Mouse (Mus musculus) cerebellum, adult 11-12 months (tissue): ENCODE measurements at regions not wholly inside any gene's neighbourhood (a gene's known extent, or its start where the extent isn't known, plus 50 kb on each side); places are given as distances from the start of the nearest gene placed in this dataset.

Source experiments
- DNase-seq: peaks from one replicate; pipeline ENCODE4 v3.0.0; 2022

DNA sequence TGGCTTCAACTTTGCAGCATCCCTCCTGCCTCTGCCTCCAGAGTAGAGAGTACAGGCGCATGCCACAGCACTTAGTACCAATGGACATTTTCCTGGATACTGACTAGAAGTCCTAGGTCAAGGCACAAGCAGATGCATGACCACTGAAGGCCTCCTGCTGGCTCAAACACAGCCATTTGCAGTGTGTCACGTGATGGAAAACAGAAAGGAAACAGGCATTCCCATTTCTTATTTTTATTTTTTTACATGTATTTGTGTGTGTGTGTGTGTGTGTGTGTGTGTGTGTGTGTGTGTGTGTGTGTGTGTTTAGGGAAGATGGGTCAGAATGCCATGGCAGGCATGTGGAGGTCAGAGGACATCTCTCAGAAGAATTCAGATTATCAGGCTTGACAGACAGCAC, 65.6 kb downstream of the Thap12 start:
- no peak for DNase-seq

DNA sequence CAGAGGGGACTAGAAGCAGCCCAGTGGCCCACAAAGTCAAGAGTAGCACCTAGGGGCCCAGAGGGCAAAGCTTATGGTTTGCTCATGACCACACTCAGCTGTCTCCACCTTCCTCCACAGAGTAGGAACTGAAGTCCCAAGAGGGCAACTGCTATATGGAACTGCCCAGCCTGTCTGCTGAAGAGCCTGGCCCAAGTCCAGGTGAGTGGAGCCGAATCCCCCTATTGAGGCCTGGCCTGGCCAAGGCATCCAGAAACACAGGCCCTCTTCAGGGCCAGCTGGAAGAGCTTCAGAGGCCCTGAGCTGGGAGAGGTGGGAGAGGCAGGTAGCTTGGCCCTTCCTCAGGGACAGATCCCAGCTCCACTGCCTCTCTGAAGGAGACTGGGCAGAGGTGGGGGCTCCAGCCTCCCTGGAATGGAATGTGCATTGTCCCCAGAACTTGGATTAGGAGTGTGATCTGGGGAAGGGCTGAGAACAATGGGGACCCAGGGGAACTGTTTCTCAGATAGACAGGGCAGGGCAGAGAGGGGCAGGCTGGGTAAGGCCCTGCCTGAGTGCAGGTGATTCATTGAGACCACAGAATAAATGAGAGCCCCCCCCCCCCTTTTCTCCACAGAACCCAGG, 65.7 kb upstream of the Wnt11 start:
- DNase-seq, result no peak

DNA sequence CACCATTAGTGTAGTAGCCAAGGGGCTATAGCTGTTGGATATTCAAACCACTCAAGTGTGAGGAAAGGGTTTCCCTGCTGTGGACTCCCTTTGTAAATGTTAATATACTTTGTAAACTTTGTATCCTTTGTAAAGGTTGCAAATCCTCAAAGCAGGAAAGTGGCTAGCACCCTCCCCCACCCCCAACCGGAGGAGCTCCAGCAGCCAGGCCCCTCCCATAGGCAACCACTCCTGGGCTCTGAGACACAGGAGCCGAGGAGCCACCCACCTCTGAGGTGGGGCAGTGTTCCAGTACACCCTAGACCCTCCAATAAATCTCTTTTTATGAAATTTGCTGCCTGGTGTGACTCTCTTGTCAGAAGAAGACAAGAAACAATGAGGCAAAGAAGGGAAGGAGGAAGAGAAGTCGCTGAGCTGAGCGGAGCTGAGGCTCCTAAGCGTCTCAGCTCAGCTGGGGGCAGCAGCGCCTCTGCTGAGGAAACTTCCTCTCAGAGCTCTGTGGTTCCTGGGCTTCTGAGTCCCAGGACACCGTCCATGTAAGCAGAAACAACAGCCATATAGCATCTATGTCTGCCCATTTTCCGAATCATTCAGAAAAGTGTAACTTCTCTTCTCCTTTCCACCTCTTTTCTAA, 64.5 kb upstream of the Wnt11 start:
- DNase-seq, result no peak

DNA sequence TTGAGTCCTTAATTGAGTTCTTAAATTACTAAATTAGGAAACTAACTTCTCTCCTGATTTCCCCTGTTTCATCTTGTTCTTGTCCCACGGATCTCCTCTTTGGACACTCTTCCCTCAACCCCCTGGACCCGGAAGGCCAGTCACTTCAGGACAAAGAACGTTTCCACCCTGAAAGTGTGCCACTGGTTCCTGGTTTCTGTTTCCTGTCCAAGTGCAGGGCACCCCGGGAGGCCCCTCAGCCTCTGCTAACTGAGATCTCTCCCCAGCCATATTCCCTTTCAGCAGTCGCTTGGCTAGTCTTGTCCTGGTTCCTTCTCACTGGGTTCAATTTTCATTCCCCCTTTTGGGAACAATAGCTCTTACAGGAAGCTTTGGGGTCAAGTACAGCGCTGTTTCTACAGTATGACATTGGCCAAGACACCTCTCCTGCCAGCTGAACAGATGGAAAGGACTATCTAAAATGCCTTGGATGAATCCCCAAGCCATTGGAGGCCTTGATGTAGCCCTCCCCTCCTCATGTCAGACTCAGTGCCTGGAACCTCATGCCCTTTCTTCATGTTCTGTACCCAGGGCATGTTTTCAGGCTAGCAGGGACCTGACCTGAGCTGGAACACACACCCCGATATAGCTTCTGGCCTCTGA, 63.7 kb upstream of the Wnt11 start:
- DNase-seq, result peak; percentile 37

DNA sequence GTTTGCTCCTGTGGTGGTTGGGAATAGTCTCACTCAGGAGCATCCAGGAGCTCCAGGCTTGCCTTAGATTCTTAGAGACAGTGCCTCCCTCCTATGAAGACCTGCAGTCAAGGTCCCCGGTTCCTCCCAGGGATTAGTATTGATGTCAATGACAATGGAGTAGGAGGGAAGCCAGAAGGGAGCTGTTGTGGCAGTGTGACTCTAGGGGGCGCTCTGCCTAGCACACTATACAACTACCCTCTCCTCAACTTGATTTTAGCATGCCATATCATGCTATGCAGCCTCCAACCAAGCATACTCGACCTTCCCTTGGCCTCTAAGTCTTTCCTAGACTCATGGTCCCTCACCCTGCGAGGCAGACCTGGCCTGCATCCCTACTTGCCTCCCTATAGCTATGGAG, 60.3 kb upstream of the Wnt11 start:
- no peak for DNase-seq

DNA sequence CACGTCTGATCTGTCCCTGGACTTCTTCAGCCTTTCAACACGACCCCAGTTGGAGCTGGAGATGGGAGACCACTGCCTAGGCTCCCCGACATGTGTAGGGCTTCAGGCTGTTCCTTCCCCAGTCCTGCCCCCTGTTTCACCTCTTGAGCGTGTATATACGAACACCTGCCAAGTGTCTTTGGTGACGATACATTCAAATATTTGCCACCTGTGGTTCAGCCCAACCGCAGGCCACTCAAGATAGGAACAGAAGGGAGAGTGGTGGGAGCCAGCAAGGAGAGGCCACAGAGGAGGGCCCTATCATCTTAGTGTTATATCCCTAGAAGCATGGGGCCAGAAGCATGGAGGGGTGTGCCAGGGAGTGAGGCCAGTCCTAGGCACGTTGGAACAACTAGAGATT, 59.9 kb upstream of the Wnt11 start:
- DNase-seq, result no peak

DNA sequence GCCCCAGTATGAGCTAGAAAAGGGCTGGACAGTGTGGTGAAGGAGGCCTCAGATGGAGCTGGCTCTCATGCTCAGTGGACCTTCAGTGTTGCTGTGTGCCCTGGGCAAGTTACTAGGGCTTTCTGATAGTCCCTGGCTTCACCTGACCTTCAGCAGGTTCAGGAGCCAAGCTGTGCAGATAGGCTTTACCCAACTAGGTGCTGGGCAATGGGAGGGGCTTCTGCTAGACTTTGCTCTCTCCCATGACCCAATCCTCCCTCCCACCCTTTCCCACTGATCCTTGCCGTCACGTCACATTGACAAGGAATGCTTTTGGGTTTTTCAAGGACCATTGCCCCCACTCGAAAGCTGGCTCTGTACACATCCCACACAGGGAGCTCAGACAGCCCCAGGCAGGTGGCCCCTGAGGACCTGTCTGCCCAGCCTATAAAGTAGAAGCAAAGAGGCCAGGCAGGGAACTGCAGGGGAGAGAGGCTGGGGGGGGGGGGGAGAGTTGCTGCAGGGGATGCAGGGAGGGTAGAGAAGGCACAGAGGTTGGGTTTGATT, 57.5 kb upstream of the Wnt11 start:
- DNase-seq, result no peak

DNA sequence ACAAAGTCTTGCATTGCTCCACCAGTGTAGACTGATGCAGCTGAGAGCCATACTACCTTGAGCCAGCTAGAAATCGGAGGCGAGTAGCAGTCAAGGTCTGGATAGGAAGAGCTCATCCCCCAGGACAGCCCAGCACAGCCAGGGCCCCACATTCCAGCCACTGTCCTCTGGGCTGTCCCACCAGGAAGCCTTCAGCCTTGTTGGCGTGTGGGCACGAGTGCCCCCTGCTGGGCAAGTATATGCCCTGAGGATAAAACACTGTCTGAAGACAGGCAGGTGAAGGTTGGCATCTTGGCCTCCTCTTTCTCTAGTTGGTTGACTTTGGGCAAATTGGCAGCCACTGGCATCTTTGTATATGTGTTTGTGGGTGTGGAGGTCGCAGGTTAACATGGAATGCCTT, 56.0 kb upstream of the Wnt11 start:
- DNase-seq, result peak; percentile 31

DNA sequence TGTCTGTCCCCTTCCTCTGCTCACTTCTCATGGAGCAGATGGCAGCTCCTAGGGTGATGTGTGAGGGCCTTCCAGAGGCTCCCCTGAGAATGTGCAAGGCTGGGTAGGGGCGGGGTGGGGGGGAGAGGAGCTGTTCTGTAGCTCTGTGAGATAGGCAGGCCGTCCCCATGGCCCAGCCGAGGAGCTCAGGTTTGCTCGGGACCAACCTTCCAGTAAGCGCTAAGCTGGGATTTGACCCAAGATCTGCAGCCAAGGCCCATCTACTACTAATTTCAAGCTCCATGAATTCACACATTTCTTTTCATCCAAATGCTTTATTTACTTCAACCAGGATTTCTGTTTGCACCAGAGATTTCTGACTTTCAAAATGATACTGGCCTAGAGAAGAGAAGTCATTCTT, 51.4 kb upstream of the Wnt11 start:
- no peak for DNase-seq

DNA sequence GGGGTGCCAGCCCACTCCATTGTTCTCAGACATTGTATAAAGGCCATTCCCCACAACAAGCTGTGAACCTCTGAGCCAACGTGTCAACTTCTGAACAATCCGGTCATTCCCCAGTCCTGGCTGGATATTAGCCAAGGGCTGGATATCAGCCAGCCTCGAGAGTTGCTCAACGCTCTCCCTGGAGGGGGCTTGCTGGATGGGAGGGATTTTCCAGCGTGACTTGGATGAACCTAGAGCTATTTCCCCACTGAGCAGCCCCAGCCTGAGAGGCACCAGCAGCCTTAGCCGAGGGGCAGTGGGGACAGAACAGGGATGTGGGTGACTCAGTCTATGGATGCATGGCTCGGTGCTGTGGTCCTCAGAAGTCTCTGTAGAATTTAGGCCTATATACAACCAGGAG, 51.0 kb upstream of the Wnt11 start:
- peak; percentile 16 for DNase-seq

DNA sequence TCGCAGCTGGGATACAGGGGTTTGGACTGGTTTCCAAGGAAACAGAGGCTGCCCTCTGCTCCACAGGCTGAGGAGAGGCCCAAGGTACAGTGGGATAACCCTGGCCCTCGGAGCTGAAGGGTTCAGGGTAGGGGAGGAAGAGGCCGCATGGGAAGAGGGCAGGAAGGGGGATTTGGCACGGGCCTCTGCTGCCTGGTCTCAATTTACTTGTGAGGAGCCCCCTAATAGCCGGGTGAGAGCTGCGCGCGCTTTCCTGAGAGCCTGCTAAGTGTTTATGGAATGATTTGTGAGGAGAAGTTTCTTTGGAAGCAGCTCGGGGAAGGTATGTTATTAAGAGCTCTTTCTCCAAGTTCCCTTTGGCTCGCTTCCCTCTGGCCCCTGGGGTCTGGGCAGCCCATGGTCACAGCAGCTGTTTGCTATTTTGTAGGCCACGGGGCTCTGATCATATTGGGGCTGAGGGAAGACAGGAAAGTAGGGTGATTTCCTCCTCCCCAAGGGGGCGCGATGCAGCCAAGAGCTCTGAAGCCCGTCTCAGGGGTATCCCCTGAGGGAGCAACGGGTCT, 50.5 kb upstream of the Wnt11 start:
- no peak for DNase-seq
